18 mouse cellular contexts compared by ENCODE assay signal in genomic region chr10:108905264-108905663, GRCm38 (mm10).
"Had no signal": no experiment of that assay in that cellular context is flagged by ENCODE, and none has a peak within 500 bp of the region (broad histone marks: within the 10 kb centered on the region; RNA-seq: fewer than 3 reads in every experiment).

No protein-coding gene starts in this region.

- H3K9ac ChIP-seq: liver, embryonic 13.5 days; liver, embryonic 15.5 days; liver, postnatal 0 days; lung, embryonic 15.5 days; midbrain, embryonic 13.5 days; stomach, embryonic 15.5 days had no signal

- H3K36me3 ChIP-seq: liver, embryonic 13.5 days; liver, embryonic 15.5 days; lung, embryonic 15.5 days; midbrain, embryonic 13.5 days; stomach, embryonic 15.5 days had no signal

- H3K27ac ChIP-seq: liver, embryonic 13.5 days; liver, embryonic 15.5 days; lung, embryonic 15.5 days; macrophage; midbrain, embryonic 13.5 days; stomach, embryonic 15.5 days; stomach, postnatal 0 days had no signal

- H3K4me3 ChIP-seq: liver, embryonic 13.5 days; liver, embryonic 15.5 days; lung, embryonic 15.5 days; megakaryocyte, embryonic 14.5 days; midbrain, embryonic 13.5 days; stomach, embryonic 15.5 days had no signal

- H3K4me1 ChIP-seq: liver, embryonic 13.5 days; liver, embryonic 15.5 days; lung, embryonic 15.5 days; megakaryocyte, embryonic 14.5 days; midbrain, embryonic 13.5 days; stomach, embryonic 15.5 days had no signal

- H3K4me2 ChIP-seq: liver, embryonic 13.5 days; liver, embryonic 15.5 days; lung, embryonic 15.5 days; midbrain, embryonic 13.5 days; stomach, embryonic 15.5 days had no signal

- H3K27me3 ChIP-seq: liver, embryonic 13.5 days; liver, embryonic 15.5 days; lung, embryonic 15.5 days; megakaryocyte, embryonic 14.5 days; midbrain, embryonic 13.5 days; stomach, embryonic 15.5 days had no signal

- H3K9me3 ChIP-seq: liver, embryonic 13.5 days; liver, embryonic 15.5 days; lung, embryonic 15.5 days; midbrain, embryonic 13.5 days; stomach, embryonic 15.5 days had no signal

- DNase-seq: liver, embryonic 13.5 days; liver, postnatal 0 days; lung, adult 2 months; lung, postnatal 14 days; lung, postnatal 36 days; right cerebral cortex, postnatal 14 days; thymus, adult 2 months; thymus, postnatal 25 days; thymus, postnatal 4 days had no signal

- ATAC-seq: liver, postnatal 0 days; lung, postnatal 0 days; midbrain, embryonic 13.5 days; midbrain, embryonic 16.5 days had no signal
